Mouse (Mus musculus) heart, adult 2 months (tissue): ENCODE measurements around the gene Pld5.

ENCODE experiments used
- CTCF ChIP-seq: fragments of 200-600 bp; IDR thresholded peaks from 2 replicates; pipeline ENCODE4 v1.8.1; 2022; ENCODE audit warnings: antibody characterized with exemption, mild to moderate bottlenecking, moderate library complexity
- POLR2A ChIP-seq: fragments of 200-500 bp; IDR thresholded peaks from 2 replicates; pipeline ENCODE4 v1.6.1; 2011; ENCODE audit warnings: mild to moderate bottlenecking, low read depth, low read length, control low read depth; ENCODE audit not compliant: insufficient read depth

GRCm38 (mm10) chr1:176098685-176099320 lies 176.3 kb downstream of the Pld5 start:
- TF ChIP-seq CTCF (no peak), POLR2A (no peak)
